In the genomic region with DNA sequence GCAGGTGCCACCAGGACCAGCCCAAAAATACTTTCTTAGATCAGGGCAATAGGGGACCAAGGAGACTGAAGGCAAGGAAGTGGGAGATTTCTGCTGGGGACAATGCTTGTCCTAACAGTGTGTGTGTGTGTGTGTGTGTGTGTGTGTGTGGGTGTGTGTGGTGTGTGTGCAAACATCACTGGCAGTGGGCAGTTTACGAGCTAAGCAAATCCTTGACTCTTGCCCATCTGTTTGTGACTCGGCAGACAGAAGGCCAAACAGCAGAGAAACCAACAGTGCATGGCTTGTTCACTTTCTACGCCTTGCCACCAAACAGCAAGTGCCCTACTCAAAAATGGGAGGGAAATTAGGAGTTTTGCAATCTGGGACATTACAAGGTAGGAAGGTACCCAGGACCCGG, we compare ENCODE assay signal across 20 mouse cellular contexts. TPM values are rescaled to one million over a fixed set of nuclear protein-coding genes. Genes with fewer than 3 reads are reported as not detected.
DNase-seq lines count a peak whose midpoint lies in the region; ATAC-seq and TF ChIP-seq lines count a peak whose summit lies in the region.
"Had no signal": no experiment of that assay in that cellular context is flagged by ENCODE, and none has a peak within 500 bp of the region (broad histone marks: within the 10 kb centered on the region; RNA-seq: fewer than 3 reads in every experiment).

No protein-coding gene starts in this region.

- H3K9ac ChIP-seq in intestine, embryonic 16.5 days (ENCODE audit: low read depth, low read length): peak overlapping the region; percentile 10; the same call in 1 of the 2 replicates
- H3K9ac ChIP-seq in intestine, embryonic 15.5 days: no peak overlapping the region
- H3K9ac ChIP-seq: forebrain, embryonic 12.5 days; hindbrain, embryonic 14.5 days; limb, embryonic 15.5 days; lung, embryonic 15.5 days had no signal

- TF ChIP-seq POLR2A in testis, adult 2 months (IDR thresholded peaks at IDR 0.05; ENCODE audit: control insufficient read depth, low read depth, low read length): no peak

- peak; percentile 49 for DNase-seq in cerebellum, postnatal 14 days
- no peak for DNase-seq in cerebellum, postnatal 4 days (ENCODE audit: low spot score in 2 of 2)
- DNase-seq in testis, postnatal 10 days (ENCODE audit: low spot score): no peak
- no peak for DNase-seq in right cerebral cortex, adult 18-20 months
- DNase-seq: adrenal gland, postnatal 25 days; embryo, embryonic 11 days; gastrocnemius, postnatal 10 days; heart, postnatal 36 days; kidney, postnatal 10 days; lung, postnatal 4 days; thymus, postnatal 36 days had no signal

- H3K4me1 ChIP-seq in intestine, embryonic 16.5 days (ENCODE audit: control insufficient read depth, insufficient read depth, low read length): peaks cover 21% of the 10 kb centered on the region
- H3K4me1 ChIP-seq in intestine, embryonic 15.5 days (replicated peaks): peaks cover 37% of the 10 kb centered on the region
- peaks cover 10% of the 10 kb centered on the region for H3K4me1 ChIP-seq in testis, adult 2 months (ENCODE audit: control insufficient read depth, insufficient read depth, low read length)

- H3K36me3 ChIP-seq in intestine, embryonic 16.5 days (ENCODE audit: control insufficient read depth, insufficient read depth, low read length): no peaks in the 10 kb centered on the region
- H3K36me3 ChIP-seq in intestine, embryonic 15.5 days: no peaks in the 10 kb centered on the region
- no peaks in the 10 kb centered on the region; the same call in 1 of the 2 replicates for H3K36me3 ChIP-seq in testis, adult 2 months (ENCODE audit: control insufficient read depth, insufficient read depth, low read length)
- H3K36me3 ChIP-seq: forebrain, embryonic 12.5 days; limb, embryonic 15.5 days; lung, embryonic 15.5 days had no signal

- no peak overlapping the region for H3K4me2 ChIP-seq in intestine, embryonic 16.5 days (ENCODE audit: low read depth, low read length)
- H3K4me2 ChIP-seq in intestine, embryonic 15.5 days (replicated peaks): no peak overlapping the region
- H3K4me2 ChIP-seq: forebrain, embryonic 12.5 days; hindbrain, embryonic 14.5 days; limb, embryonic 15.5 days; lung, embryonic 15.5 days had no signal

- H3K9me3 ChIP-seq in intestine, embryonic 16.5 days (ENCODE audit: control insufficient read depth, low read length): no peaks in the 10 kb centered on the region
- no peaks in the 10 kb centered on the region for H3K9me3 ChIP-seq in intestine, embryonic 15.5 days
- H3K9me3 ChIP-seq: forebrain, embryonic 12.5 days; limb, embryonic 15.5 days; lung, embryonic 15.5 days had no signal

- no peaks in the 10 kb centered on the region for H3K27me3 ChIP-seq in intestine, embryonic 16.5 days (replicated peaks; ENCODE audit: control insufficient read depth, insufficient read depth, low read length)
- H3K27me3 ChIP-seq in intestine, embryonic 15.5 days (replicated peaks): no peaks in the 10 kb centered on the region
- no peaks in the 10 kb centered on the region for H3K27me3 ChIP-seq in testis, adult 2 months (ENCODE audit: control insufficient read depth, insufficient read depth, low read length)
- H3K27me3 ChIP-seq: limb, embryonic 15.5 days; lung, embryonic 15.5 days had no signal

- WGBS in intestine, embryonic 16.5 days: 70% methylated on average over 4 of the region's 4 CpGs
- 68% methylated on average over 4 of the region's 4 CpGs for WGBS in intestine, embryonic 15.5 days

- no peak overlapping the region for H3K4me3 ChIP-seq in intestine, embryonic 16.5 days (ENCODE audit: low read length)
- no peak overlapping the region for H3K4me3 ChIP-seq in intestine, embryonic 15.5 days (replicated peaks)
- peak overlapping the region; percentile 55; the same call in 1 of the 2 replicates for H3K4me3 ChIP-seq in testis, adult 2 months (ENCODE audit: control insufficient read depth, low read depth, low read length)
- H3K4me3 ChIP-seq: forebrain, embryonic 12.5 days; limb, embryonic 15.5 days; lung, embryonic 15.5 days had no signal

- H3K27ac ChIP-seq in intestine, embryonic 16.5 days (ENCODE audit: low read length): no peak overlapping the region
- no peak overlapping the region for H3K27ac ChIP-seq in intestine, embryonic 15.5 days
- H3K27ac ChIP-seq in testis, adult 2 months (ENCODE audit: control insufficient read depth, insufficient read depth, low read depth, low read length): no peak overlapping the region
- H3K27ac ChIP-seq: forebrain, embryonic 12.5 days; hindbrain, embryonic 14.5 days; lung, embryonic 15.5 days had no signal

- no peak for ATAC-seq in intestine, embryonic 16.5 days
- ATAC-seq in intestine, embryonic 15.5 days: no peak

- no peak for TF ChIP-seq CTCF in testis, adult 2 months (IDR thresholded peaks at IDR 0.05; ENCODE audit: control insufficient read depth, insufficient read depth, insufficient replicate concordance, low read depth, low read length)

RNA-seq across cellular contexts. Expression of gene Ehd1, which starts 2.9 kb away (rescaled TPM):
- 135 and 158 TPM in 2 replicates for polyA plus RNA-seq in intestine, embryonic 16.5 days (2015; fragmentation: Nextera tagmentation; extraction: Ambion mirVana)
- 88.8 and 115 TPM in 2 replicates for polyA plus RNA-seq in intestine, embryonic 15.5 days (2015; fragmentation: Nextera tagmentation; extraction: Ambion mirVana)
- 521 and 642 TPM in 2 replicates for polyA plus RNA-seq in testis, adult 2 months (2012; rRNA removed)

RNA-seq across cellular contexts. Expression of gene Atg2a, which starts 32.1 kb away (rescaled TPM):
- polyA plus RNA-seq in intestine, embryonic 16.5 days (2015; fragmentation: Nextera tagmentation; extraction: Ambion mirVana): 7.4 and 8.4 TPM in 2 replicates
- polyA plus RNA-seq in intestine, embryonic 15.5 days (2015; fragmentation: Nextera tagmentation; extraction: Ambion mirVana): 6.9 and 8.7 TPM in 2 replicates
- polyA plus RNA-seq in testis, adult 2 months (2012; rRNA removed): 40.2 and 40.5 TPM in 2 replicates

RNA-seq across cellular contexts. Expression of gene Cdc42bpg, which starts 32.7 kb away (rescaled TPM):
- 1.2 and 1.5 TPM in 2 replicates for polyA plus RNA-seq in intestine, embryonic 16.5 days (2015; fragmentation: Nextera tagmentation; extraction: Ambion mirVana)
- 1.0 and 1.4 TPM in 2 replicates for polyA plus RNA-seq in intestine, embryonic 15.5 days (2015; fragmentation: Nextera tagmentation; extraction: Ambion mirVana)
- 5.3 and 5.4 TPM in 2 replicates for polyA plus RNA-seq in testis, adult 2 months (2012; rRNA removed)

RNA-seq across cellular contexts. Expression of gene Ppp2r5b, which starts 37.9 kb away (rescaled TPM):
- polyA plus RNA-seq in intestine, embryonic 16.5 days (2015; fragmentation: Nextera tagmentation; extraction: Ambion mirVana): 21.0 and 23.5 TPM in 2 replicates
- 21.2 and 22.3 TPM in 2 replicates for polyA plus RNA-seq in intestine, embryonic 15.5 days (2015; fragmentation: Nextera tagmentation; extraction: Ambion mirVana)
- polyA plus RNA-seq in testis, adult 2 months (2012; rRNA removed): 4.6 TPM in 2 replicates

RNA-seq across cellular contexts. Expression of gene Gpha2, which starts 47.4 kb away (rescaled TPM):
- polyA plus RNA-seq in intestine, embryonic 16.5 days (2015; fragmentation: Nextera tagmentation; extraction: Ambion mirVana): 0.23 and 0.65 TPM in 2 replicates
- polyA plus RNA-seq in intestine, embryonic 15.5 days (2015; fragmentation: Nextera tagmentation; extraction: Ambion mirVana): 0.39 and 0.41 TPM in 2 replicates
- 3.8 and 4.3 TPM in 2 replicates for polyA plus RNA-seq in testis, adult 2 months (2012; rRNA removed)
- polyA plus RNA-seq: cerebellum, adult 2 months; hindbrain, embryonic 14.5 days; lung, embryonic 15.5 days; midbrain, postnatal 0 days had no signal

Comparison
In these comparisons a context has a peak if more than half of its experiments do, and no peak if none do; other contexts are left out.
1. DNase-seq: peak in cerebellum, postnatal 14 days (2 of 2); none in cerebellum, postnatal 4 days (0 of 2), testis, postnatal 10 days (single experiment) and right cerebral cortex, adult 18-20 months (single experiment).